Mouse (Mus musculus) testis, adult 2 months (tissue): ENCODE measurements around the gene Spns3.

Experiments used
- CTCF ChIP-seq: fragments of 200-500 bp; IDR thresholded peaks from 2 replicates; pipeline ENCODE4 v1.5.1; 2012; ENCODE audit warnings: low read depth, mild to moderate bottlenecking, inconsistent platforms, low read length, moderate library complexity; ENCODE audit not compliant: control insufficient read depth, insufficient read depth, insufficient replicate concordance
- POLR2A ChIP-seq: fragments of 200-500 bp; IDR thresholded peaks from 2 replicates; pipeline ENCODE4 v1.6.1; 2012; ENCODE audit warnings: low read depth, mild to moderate bottlenecking, inconsistent platforms, low read length, moderate library complexity; ENCODE audit not compliant: control insufficient read depth

GRCm38 (mm10) chr11:72556470-72556869 is 6.2 kb upstream of the Spns3 start:
- no peak for TF ChIP-seq CTCF
- no peak for TF ChIP-seq POLR2A
